Mouse (Mus musculus): ENCODE measurements around the gene Edil3.

GRCm38 (mm10) chr13:89362274-89362673, 541.0 kb downstream of the Edil3 start:
- TF ChIP-seq GATA1 (IDR thresholded peaks at IDR 0.05; ENCODE audit: borderline replicate concordance, low read length) (no peak), FLI1 (IDR thresholded peaks at IDR 0.05; ENCODE audit: low read length) (no peak)
